Mouse (Mus musculus): Measurements from ENCODE around the gene Sp6. TPM values are rescaled to one million over a fixed set of nuclear protein-coding genes. Genes with fewer than 3 reads are reported as not detected.
A peak's percentile ranks its signal among the peaks of the same experiment; 100 is the strongest.

The Sp6 gene
- 0.71 and 2.0 TPM in 2 replicates for polyA plus RNA-seq (2016; fragmentation: Nextera tagmentation; extraction: Ambion mirVana)

DNA sequence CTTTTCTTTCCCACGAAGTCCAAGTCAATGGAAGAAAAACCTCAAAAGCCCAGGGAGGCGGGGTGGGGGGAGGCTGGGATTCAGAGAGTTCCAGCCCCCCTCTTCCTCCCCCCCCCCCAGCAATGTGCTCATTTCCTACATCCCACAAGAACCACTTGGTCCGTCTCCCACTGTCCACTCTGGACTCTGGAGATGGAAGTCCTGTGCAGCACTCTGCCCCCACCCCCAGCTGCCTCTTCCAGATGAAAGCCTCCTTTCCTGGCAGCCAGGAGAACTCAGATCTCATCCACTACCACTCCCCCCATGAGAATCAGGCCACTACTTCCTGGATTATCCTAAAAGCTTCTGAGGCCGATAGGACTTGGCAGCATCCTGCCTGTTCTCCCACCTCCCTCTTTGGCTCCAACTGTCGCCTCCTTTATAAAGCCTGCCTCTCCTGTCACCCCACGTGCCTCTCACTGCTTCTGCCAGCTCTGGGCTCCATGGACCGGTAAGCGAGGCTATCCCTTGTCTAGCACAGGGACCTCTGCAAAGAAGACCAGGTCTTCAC is at the start of gene Sp6:
Sp6 (plus strand) TSS at position 274 of the 550 bp plus-strand sequence.
- no peak within 1 kb of the TSS for H3K27ac ChIP-seq (replicated peaks)
- peaks cover 97% of the 10 kb centered on the region for H3K27me3 ChIP-seq (ENCODE audit: low read depth, poor library complexity, severe bottlenecking)
- no peak for DNase-seq (ENCODE audit: low spot score)
- H3K4me1 ChIP-seq = peaks cover 9% of the 10 kb centered on the region
- no peaks in the 10 kb centered on the region for H3K36me3 ChIP-seq
- H3K9me3 ChIP-seq (replicated peaks) = no peaks in the 10 kb centered on the region
- WGBS = 34% methylated on average over 7 of the region's 8 CpGs
- H3K4me3 ChIP-seq = no peak within 1 kb of the TSS

DNA sequence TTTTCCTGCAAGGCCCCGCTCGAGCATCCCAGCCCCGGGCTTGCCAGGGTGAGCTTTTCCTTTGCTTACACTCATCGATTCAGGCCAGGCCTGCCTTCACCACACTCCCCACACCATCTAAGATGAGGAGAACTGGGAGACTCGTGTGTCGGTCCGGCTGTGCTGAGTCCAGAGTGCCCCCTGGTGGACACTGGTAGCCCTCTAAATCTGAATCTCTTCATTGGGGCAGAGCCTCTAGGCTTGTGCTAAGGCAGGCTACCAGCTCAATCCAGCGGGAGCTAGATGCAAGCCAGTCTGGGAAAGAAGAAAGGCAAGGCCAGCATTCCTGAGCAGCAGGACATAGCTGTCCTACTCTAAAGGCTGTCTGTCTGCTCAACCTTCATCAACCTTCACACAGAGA is 49.6 kb upstream of the Sp6 start:
- WGBS = 18% methylated on average over 8 of the region's 8 CpGs
- no peaks in the 10 kb centered on the region for H3K27me3 ChIP-seq (ENCODE audit: low read depth, poor library complexity, severe bottlenecking)
- H3K4me1 ChIP-seq = peaks cover 13% of the 10 kb centered on the region; the same call in 1 of the 2 replicates
- H3K36me3 ChIP-seq = peaks cover 50% of the 10 kb centered on the region
- H3K27ac ChIP-seq (replicated peaks) = peak overlapping the region; percentile 49; the same call in 1 of the 2 replicates
- peak; percentile 81 for DNase-seq (ENCODE audit: low spot score)
- H3K9me3 ChIP-seq (replicated peaks) = no peaks in the 10 kb centered on the region
- H3K4me3 ChIP-seq = no peak overlapping the region

- H3K9me3 ChIP-seq (replicated peaks) = no peaks in the 10 kb centered on the region
- H3K4me3 ChIP-seq = no peak overlapping the region
- peaks cover 29% of the 10 kb centered on the region for H3K4me1 ChIP-seq
- DNase-seq (ENCODE audit: low spot score) = no peak
- 96% methylated on average over 3 of the region's 3 CpGs for WGBS
- peaks cover 30% of the 10 kb centered on the region for H3K36me3 ChIP-seq
- no peaks in the 10 kb centered on the region for H3K27me3 ChIP-seq (ENCODE audit: low read depth, poor library complexity, severe bottlenecking)
- no peak overlapping the region for H3K27ac ChIP-seq (replicated peaks)
These were observed 47.0 kb upstream of the Sp6 start for GRCm38 (mm10) chr11:96966172-96966571.

- no peak for DNase-seq (ENCODE audit: low spot score)
- Histone ChIP-seq H3K36me3 (peaks cover 22% of the 10 kb centered on the region), H3K9me3 (replicated peaks) (no peaks in the 10 kb centered on the region), H3K27ac (replicated peaks) (no peak overlapping the region), H3K4me1 (peaks cover 29% of the 10 kb centered on the region), H3K4me3 (no peak overlapping the region), H3K27me3 (ENCODE audit: low read depth, poor library complexity, severe bottlenecking) (no peaks in the 10 kb centered on the region)
- WGBS = 95% methylated on average over 13 of the region's 13 CpGs
These were observed 46.2 kb upstream of the Sp6 start for GRCm38 (mm10) chr11:96966914-96967543.

- Histone ChIP-seq H3K27ac (replicated peaks) (no peak overlapping the region), H3K36me3 (peaks cover 15% of the 10 kb centered on the region), H3K27me3 (ENCODE audit: low read depth, poor library complexity, severe bottlenecking) (no peaks in the 10 kb centered on the region), H3K4me1 (peaks cover 29% of the 10 kb centered on the region), H3K4me3 (no peak overlapping the region), H3K9me3 (replicated peaks) (no peaks in the 10 kb centered on the region)
- WGBS = 93% methylated on average over 11 of the region's 11 CpGs
- no peak for DNase-seq (ENCODE audit: low spot score)
These were observed 45.5 kb upstream of the Sp6 start for GRCm38 (mm10) chr11:96967544-96968269.

DNA sequence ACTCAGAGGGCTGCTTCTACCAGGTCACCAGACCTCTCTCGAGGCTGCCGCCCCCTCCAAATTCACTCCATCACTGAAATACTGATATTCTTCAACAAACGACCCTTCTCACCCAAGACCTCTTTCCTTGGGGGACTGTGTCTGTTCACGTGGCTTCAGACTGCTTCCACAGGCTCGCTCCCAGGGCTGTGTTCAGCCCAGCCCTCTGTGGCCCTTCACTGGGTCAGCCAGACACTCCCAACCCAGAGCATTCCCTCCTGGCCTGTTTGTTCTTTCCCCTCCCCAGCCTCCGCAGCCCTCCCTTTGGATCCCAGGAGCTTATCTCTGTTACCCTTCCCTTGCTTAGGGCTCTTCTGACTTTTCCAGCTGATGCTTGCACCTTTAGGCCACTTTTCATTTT is 44.7 kb upstream of the Sp6 start:
- H3K4me1 ChIP-seq = peaks cover 27% of the 10 kb centered on the region
- DNase-seq (ENCODE audit: low spot score) = no peak
- peaks cover 12% of the 10 kb centered on the region for H3K36me3 ChIP-seq
- 60% methylated on average over 6 of the region's 6 CpGs for WGBS
- no peaks in the 10 kb centered on the region for H3K9me3 ChIP-seq (replicated peaks)
- no peak overlapping the region for H3K4me3 ChIP-seq
- no peak overlapping the region for H3K27ac ChIP-seq (replicated peaks)
- H3K27me3 ChIP-seq (ENCODE audit: low read depth, poor library complexity, severe bottlenecking) = no peaks in the 10 kb centered on the region

DNA sequence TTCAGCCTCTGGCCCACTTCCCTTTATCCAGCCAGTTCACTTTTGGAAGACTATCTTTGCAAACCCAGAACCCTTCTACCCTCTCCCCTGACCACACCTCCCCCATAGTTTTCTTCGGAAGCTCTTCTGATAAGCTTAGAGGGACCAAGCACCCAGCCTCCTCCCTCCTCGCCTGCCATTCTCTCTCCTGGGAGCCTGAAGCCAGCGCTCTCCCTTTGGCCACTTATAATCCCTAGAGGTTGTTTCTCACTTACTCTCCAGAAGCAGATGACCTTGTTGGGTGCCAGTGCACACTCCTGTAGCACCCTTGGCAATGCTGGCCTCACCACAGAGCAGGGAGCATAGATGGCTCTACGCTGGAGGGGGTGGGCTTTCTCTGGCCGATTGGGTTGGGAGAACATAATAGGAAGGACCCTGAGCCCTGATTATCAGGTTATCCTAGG is 43.9 kb upstream of the Sp6 start:
- WGBS = 74% methylated on average over 5 of the region's 5 CpGs
- no peak overlapping the region for H3K27ac ChIP-seq (replicated peaks)
- no peaks in the 10 kb centered on the region for H3K27me3 ChIP-seq (ENCODE audit: low read depth, poor library complexity, severe bottlenecking)
- peaks cover 25% of the 10 kb centered on the region for H3K4me1 ChIP-seq
- DNase-seq (ENCODE audit: low spot score) = no peak
- no peaks in the 10 kb centered on the region for H3K9me3 ChIP-seq (replicated peaks)
- peaks cover 14% of the 10 kb centered on the region for H3K36me3 ChIP-seq
- H3K4me3 ChIP-seq = no peak overlapping the region

GRCm38 (mm10) chr11:96969746-96970145 is 43.4 kb upstream of the Sp6 start:
- Histone ChIP-seq H3K27ac (replicated peaks) (no peak overlapping the region), H3K4me1 (peaks cover 25% of the 10 kb centered on the region), H3K4me3 (no peak overlapping the region), H3K9me3 (replicated peaks) (no peaks in the 10 kb centered on the region), H3K27me3 (ENCODE audit: low read depth, poor library complexity, severe bottlenecking) (no peaks in the 10 kb centered on the region), H3K36me3 (peaks cover 14% of the 10 kb centered on the region)
- DNase-seq (ENCODE audit: low spot score) = no peak
- WGBS = 70% methylated on average over 1 of the region's 1 CpGs

GRCm38 (mm10) chr11:96970341-96970740 is 42.9 kb upstream of the Sp6 start:
- 88% methylated on average over 3 of the region's 3 CpGs for WGBS
- Histone ChIP-seq H3K36me3 (peaks cover 14% of the 10 kb centered on the region), H3K27ac (replicated peaks) (no peak overlapping the region), H3K4me1 (peaks cover 28% of the 10 kb centered on the region), H3K9me3 (replicated peaks) (no peaks in the 10 kb centered on the region), H3K4me3 (no peak overlapping the region), H3K27me3 (ENCODE audit: low read depth, poor library complexity, severe bottlenecking) (no peaks in the 10 kb centered on the region)
- no peak for DNase-seq (ENCODE audit: low spot score)

- peaks cover 47% of the 10 kb centered on the region for H3K4me1 ChIP-seq
- WGBS = 80% methylated on average over 5 of the region's 5 CpGs
- no peak overlapping the region for H3K27ac ChIP-seq (replicated peaks)
- H3K4me3 ChIP-seq = no peak overlapping the region
- H3K27me3 ChIP-seq (ENCODE audit: low read depth, poor library complexity, severe bottlenecking) = no peaks in the 10 kb centered on the region
- H3K36me3 ChIP-seq = peaks cover 11% of the 10 kb centered on the region
- DNase-seq (ENCODE audit: low spot score) = no peak
- no peaks in the 10 kb centered on the region for H3K9me3 ChIP-seq (replicated peaks)
These were observed 40.3 kb upstream of the Sp6 start for GRCm38 (mm10) chr11:96972906-96973305.

- H3K9me3 ChIP-seq (replicated peaks) = no peaks in the 10 kb centered on the region
- no peak overlapping the region for H3K4me3 ChIP-seq
- H3K27ac ChIP-seq (replicated peaks) = no peak overlapping the region
- WGBS = 91% methylated on average over 5 of the region's 5 CpGs
- H3K36me3 ChIP-seq = peaks cover 11% of the 10 kb centered on the region
- no peaks in the 10 kb centered on the region for H3K27me3 ChIP-seq (ENCODE audit: low read depth, poor library complexity, severe bottlenecking)
- H3K4me1 ChIP-seq = peaks cover 50% of the 10 kb centered on the region
- DNase-seq (ENCODE audit: low spot score) = no peak
These were observed 39.7 kb upstream of the Sp6 start for GRCm38 (mm10) chr11:96973426-96973964.

DNA sequence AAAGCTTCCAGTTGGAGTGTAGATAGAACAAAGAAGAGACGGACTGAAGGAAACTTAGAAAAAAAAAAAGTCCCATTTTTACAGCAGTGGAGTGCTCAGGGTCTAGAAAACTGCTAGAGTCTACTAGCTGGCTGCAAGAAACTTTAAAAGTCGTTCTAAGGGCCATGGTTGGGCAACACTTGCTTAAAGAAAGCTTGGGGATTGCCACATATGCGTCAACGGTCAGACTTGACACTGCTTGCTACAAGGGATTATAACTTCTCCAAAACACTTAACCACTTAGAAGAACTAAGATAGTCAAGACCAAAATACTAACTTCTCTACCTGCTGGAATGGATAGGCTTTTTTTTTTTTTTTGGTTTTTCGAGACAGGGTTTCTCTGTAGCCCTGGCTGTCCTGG is 38.4 kb upstream of the Sp6 start:
- 90% methylated on average over 5 of the region's 5 CpGs for WGBS
- no peak overlapping the region for H3K4me3 ChIP-seq

More for the DNA sequence above, 38.4 kb upstream of the Sp6 start:
- Histone ChIP-seq H3K9me3 (replicated peaks) (no peaks in the 10 kb centered on the region), H3K27ac (replicated peaks) (no peak overlapping the region), H3K27me3 (ENCODE audit: low read depth, poor library complexity, severe bottlenecking) (no peaks in the 10 kb centered on the region), H3K36me3 (peaks cover 11% of the 10 kb centered on the region), H3K4me1 (peaks cover 42% of the 10 kb centered on the region)
- no peak for DNase-seq (ENCODE audit: low spot score)

Measured in midbrain, embryonic 10.5 days (tissue).